Mouse (Mus musculus) kidney, embryonic 14.5 days (tissue): ENCODE measurements around the gene Iqcn. TPM values are rescaled to one million over a fixed set of nuclear protein-coding genes. Genes with fewer than 3 reads are reported as not detected.

Experiments used
- ATAC-seq: fragments of 200-750 bp; cut with Nextera tagmentation; 2 replicates; pipeline ENCODE4 v1.8.0; 2017; ENCODE audit warnings: moderate number of reproducible peaks, mild to moderate bottlenecking, moderate TSS enrichment, moderate library complexity; ENCODE audit not compliant: low FRiP score, low TSS enrichment
- H3K27ac ChIP-seq: fragments of 300-500 bp; sonication (generic); 2 replicates; pipeline ENCODE4 v1.5.1; 2014; ENCODE audit warnings: low read depth, mild to moderate bottlenecking, low read length, moderate library complexity, mixed read lengths
- H3K27me3 ChIP-seq: fragments of 300-500 bp; sonication (generic); 2 replicates; pipeline ENCODE4 v1.6.1; 2014; ENCODE audit warnings: mild to moderate bottlenecking, low read length; ENCODE audit not compliant: control insufficient read depth, insufficient read depth
- H3K36me3 ChIP-seq: fragments of 300-500 bp; sonication (generic); 2 replicates; pipeline ENCODE4 v1.6.1; 2014; ENCODE audit warnings: low read length, mixed read lengths; ENCODE audit not compliant: control insufficient read depth, insufficient read depth
- H3K4me1 ChIP-seq: fragments of 300-500 bp; sonication (generic); 2 replicates; pipeline ENCODE4 v1.6.1; 2014; ENCODE audit warnings: low read length, mixed read lengths; ENCODE audit not compliant: control insufficient read depth, insufficient read depth
- H3K4me2 ChIP-seq: fragments of 300-500 bp; sonication (generic); replicated peaks from 2 replicates; pipeline ENCODE4 v1.6.1; 2014; ENCODE audit warnings: low read depth, mild to moderate bottlenecking, low read length
- H3K4me3 ChIP-seq: fragments of 300-500 bp; sonication (generic); 2 replicates; pipeline ENCODE4 v1.5.1; 2014; ENCODE audit warnings: mild to moderate bottlenecking, low read length
- H3K9ac ChIP-seq: fragments of 300-500 bp; sonication (generic); 2 replicates; pipeline ENCODE4 v1.6.1; 2014; ENCODE audit warnings: low read depth, mild to moderate bottlenecking, low read length, moderate library complexity
- H3K9me3 ChIP-seq: fragments of 300-500 bp; sonication (generic); 2 replicates; pipeline ENCODE4 v1.6.1; 2016; ENCODE audit warnings: low read length; ENCODE audit not compliant: control insufficient read depth
- WGBS: fragments of 180-500 bp; shearing (Covaris S2); extraction: QIAGEN DNeasy Blood & Tissue Kit; methylation state at CpG from one replicate; pipeline ENCODE4 v1.1.7; 2014; 5-methylcytosine and 5-hydroxymethylcytosine counted together
- polyA plus RNA-seq: library from polyadenylated mRNA; unstranded; fragments of >200 nt; fragmentation: Nextera tagmentation; extraction: Ambion mirVana; gene quantifications from 2 replicates; pipeline ENCODE4 v1.2.1, GENCODE M21; 2014

Iqcn gene
- polyA plus RNA-seq, 1 experiment from 2014 or later = 0.12 TPM

- peak overlapping the region; percentile 97 for H3K4me3 ChIP-seq
- ATAC-seq = no peak
- peaks cover 18% of the 10 kb centered on the region; the same call in 1 of the 2 replicates for H3K36me3 ChIP-seq
- no peaks in the 10 kb centered on the region for H3K9me3 ChIP-seq
- H3K9ac ChIP-seq = peak overlapping the region; percentile 100; the same call in 1 of the 2 replicates
- H3K27ac ChIP-seq = peak overlapping the region; percentile 99; the same call in 1 of the 2 replicates
- H3K27me3 ChIP-seq = no peaks in the 10 kb centered on the region
- peak overlapping the region; percentile 54 for H3K4me2 ChIP-seq
- 46% methylated on average over 10 of the region's 10 CpGs for WGBS
- H3K4me1 ChIP-seq = peaks cover 27% of the 10 kb centered on the region
These were observed 1.9 kb upstream of the Iqcn start for GRCm38 (mm10) chr8:70701048-70701981.

- peak overlapping the region; percentile 97; the same call in 1 of the 2 replicates for H3K4me3 ChIP-seq
- ATAC-seq = no peak
- no peak overlapping the region; the same call in 1 of the 2 replicates for H3K27ac ChIP-seq
- H3K36me3 ChIP-seq = peaks cover 18% of the 10 kb centered on the region; the same call in 1 of the 2 replicates
- H3K4me2 ChIP-seq = peak overlapping the region; percentile 4; the same call in 1 of the 2 replicates
- 90% methylated on average over 2 of the region's 2 CpGs for WGBS
- no peaks in the 10 kb centered on the region for H3K9me3 ChIP-seq
- H3K9ac ChIP-seq = no peak overlapping the region
- H3K27me3 ChIP-seq = no peaks in the 10 kb centered on the region
- peaks cover 18% of the 10 kb centered on the region for H3K4me1 ChIP-seq
These were observed 1.0 kb upstream of the Iqcn start for GRCm38 (mm10) chr8:70701982-70702841.

GRCm38 (mm10) chr8:70702842-70703182, 445 bp upstream of the Iqcn start:
- no peak overlapping the region for H3K4me2 ChIP-seq
- peaks cover 18% of the 10 kb centered on the region; the same call in 1 of the 2 replicates for H3K36me3 ChIP-seq
- WGBS = 83% methylated on average over 3 of the region's 3 CpGs
- no peaks in the 10 kb centered on the region for H3K27me3 ChIP-seq
- no peak for ATAC-seq
- peaks cover 12% of the 10 kb centered on the region for H3K4me1 ChIP-seq
- no peak overlapping the region for H3K4me3 ChIP-seq
- H3K27ac ChIP-seq = no peak overlapping the region
- H3K9me3 ChIP-seq = no peaks in the 10 kb centered on the region
- H3K9ac ChIP-seq = no peak overlapping the region

- H3K4me3 ChIP-seq = no peak overlapping the region
- no peaks in the 10 kb centered on the region for H3K9me3 ChIP-seq
- no peak overlapping the region for H3K9ac ChIP-seq
- ATAC-seq = no peak
- H3K36me3 ChIP-seq = peaks cover 7% of the 10 kb centered on the region; the same call in 1 of the 2 replicates
- no peak overlapping the region for H3K27ac ChIP-seq
- 89% methylated on average over 14 of the region's 14 CpGs for WGBS
- no peaks in the 10 kb centered on the region for H3K4me1 ChIP-seq
- H3K4me2 ChIP-seq = no peak overlapping the region
- no peaks in the 10 kb centered on the region for H3K27me3 ChIP-seq
These were observed 5.0 kb downstream of the Iqcn start for GRCm38 (mm10) chr8:70708281-70708680.

- H3K36me3 ChIP-seq = no peaks in the 10 kb centered on the region
- 91% methylated on average over 9 of the region's 9 CpGs for WGBS
- no peaks in the 10 kb centered on the region for H3K9me3 ChIP-seq
- H3K9ac ChIP-seq = no peak overlapping the region
- no peak overlapping the region for H3K4me3 ChIP-seq
- H3K4me2 ChIP-seq = no peak overlapping the region
- H3K27me3 ChIP-seq = no peaks in the 10 kb centered on the region
- ATAC-seq = no peak
- no peaks in the 10 kb centered on the region for H3K4me1 ChIP-seq
- no peak overlapping the region for H3K27ac ChIP-seq
These were observed 6.5 kb downstream of the Iqcn start for GRCm38 (mm10) chr8:70709794-70710193.

DNA sequence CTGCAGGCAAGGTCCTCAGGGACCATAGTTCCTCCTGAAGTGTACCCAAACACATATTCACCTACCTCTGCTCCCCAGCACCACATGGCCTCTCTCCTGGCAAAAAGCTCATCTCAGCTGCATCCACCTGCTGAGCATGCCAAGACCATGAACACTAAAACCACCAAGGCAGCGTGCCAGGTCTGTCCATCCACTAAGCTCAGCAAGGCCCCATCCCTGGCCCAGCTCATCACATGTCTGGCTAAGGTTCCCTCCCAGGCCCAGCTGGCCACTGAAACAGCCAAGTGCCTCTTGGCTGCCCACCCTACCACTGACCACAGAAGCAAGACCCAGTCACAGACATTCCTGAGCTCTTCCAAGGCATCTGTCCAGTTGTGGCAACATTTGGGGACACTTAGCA, 7.0 kb downstream of the Iqcn start:
- ATAC-seq = no peak
- Histone ChIP-seq H3K4me3 (no peak overlapping the region), H3K9ac (no peak overlapping the region), H3K4me1 (no peaks in the 10 kb centered on the region), H3K36me3 (no peaks in the 10 kb centered on the region), H3K9me3 (no peaks in the 10 kb centered on the region), H3K27me3 (no peaks in the 10 kb centered on the region), H3K4me2 (no peak overlapping the region), H3K27ac (no peak overlapping the region)
- WGBS = 86% methylated on average over 1 of the region's 1 CpGs

GRCm38 (mm10) chr8:70711041-70711440, 7.8 kb downstream of the Iqcn start:
- no peak overlapping the region for H3K4me3 ChIP-seq
- H3K4me1 ChIP-seq = no peaks in the 10 kb centered on the region
- no peak overlapping the region for H3K9ac ChIP-seq
- H3K27me3 ChIP-seq = no peaks in the 10 kb centered on the region
- 83% methylated on average over 11 of the region's 11 CpGs for WGBS
- H3K9me3 ChIP-seq = no peaks in the 10 kb centered on the region
- no peak overlapping the region for H3K4me2 ChIP-seq
- H3K27ac ChIP-seq = no peak overlapping the region
- no peak for ATAC-seq
- no peaks in the 10 kb centered on the region for H3K36me3 ChIP-seq

- H3K27ac ChIP-seq = no peak overlapping the region
- ATAC-seq = no peak
- no peak overlapping the region for H3K9ac ChIP-seq
- no peak overlapping the region for H3K4me3 ChIP-seq
- H3K4me1 ChIP-seq = no peaks in the 10 kb centered on the region
- no peaks in the 10 kb centered on the region for H3K36me3 ChIP-seq
- no peaks in the 10 kb centered on the region for H3K27me3 ChIP-seq
- 73% methylated on average over 7 of the region's 7 CpGs for WGBS
- H3K9me3 ChIP-seq = no peaks in the 10 kb centered on the region
- no peak overlapping the region for H3K4me2 ChIP-seq
These were observed 10.7 kb downstream of the Iqcn start for GRCm38 (mm10) chr8:70713991-70714390.
